Mouse (Mus musculus): ENCODE measurements around the gene Sult4a1. TPM values are rescaled to one million over a fixed set of nuclear protein-coding genes. Genes with fewer than 3 reads are reported as not detected.
A peak's percentile ranks its signal among the peaks of the same experiment; 100 is the strongest.

Gene Sult4a1
- total RNA-seq, 2 experiments from 2014 or later = 423 to 434 TPM

GRCm38 (mm10) chr15:84058841-84059240, 46.7 kb downstream of the Sult4a1 start:
- DNase-seq (ENCODE audit: low spot score in 2 of 2) = peak in 1 of 2 experiments; percentile 55
- intact Hi-C loops (cut with DNase I) = loop anchor here (10.0 kb wide), 1 partner anchor 424 kb away; no protein-coding TSS in a partner anchor

GRCm38 (mm10) chr15:84056083-84056482, 49.5 kb downstream of the Sult4a1 start:
- intact Hi-C loops (cut with DNase I) = loop anchor here (10.0 kb wide), 1 partner anchor 421 kb away; no protein-coding TSS in a partner anchor
- DNase-seq (ENCODE audit: low spot score in 2 of 2) = no peak

GRCm38 (mm10) chr15:84053859-84054258, 51.7 kb downstream of the Sult4a1 start:
- intact Hi-C loops (cut with DNase I) = loop anchor here (1.0 to 10.0 kb wide), 5 partner anchors 65 to 419 kb away; no protein-coding TSS in a partner anchor
- DNase-seq (ENCODE audit: low spot score in 2 of 2) = peak; percentile 82 to 94

- DNase-seq (ENCODE audit: low spot score in 2 of 2) = no peak
- intact Hi-C loops (cut with DNase I) = loop anchor here (2.0 to 10.0 kb wide), 3 partner anchors 64 to 418 kb away; no protein-coding TSS in a partner anchor
Observed at GRCm38 (mm10) chr15:84053240-84053639, 52.3 kb downstream of the Sult4a1 start.

GRCm38 (mm10) chr15:84052390-84052789, 53.2 kb downstream of the Sult4a1 start:
- intact Hi-C loops (cut with DNase I) = loop anchor here (2.0 to 10.0 kb wide), 3 partner anchors 64 to 418 kb away; no protein-coding TSS in a partner anchor
- peak in 1 of 2 experiments; percentile 81 for DNase-seq (ENCODE audit: low spot score in 2 of 2)

GRCm38 (mm10) chr15:84049570-84049969, 56.0 kb downstream of the Sult4a1 start:
- intact Hi-C loops (cut with DNase I) = no loop called here
- no peak for DNase-seq (ENCODE audit: low spot score in 2 of 2)

GRCm38 (mm10) chr15:84045562-84045961, 60.0 kb downstream of the Sult4a1 start:
- DNase-seq (ENCODE audit: low spot score in 2 of 2) = no peak
- intact Hi-C loops (cut with DNase I) = no loop called here

GRCm38 (mm10) chr15:84037067-84037466, 68.5 kb downstream of the Sult4a1 start:
- DNase-seq (ENCODE audit: low spot score in 2 of 2) = no peak
- intact Hi-C loops (cut with DNase I) = no loop called here

Other genes starting within 250 kb of the Sult4a1 start
- gene Efcab6, start 40.4 kb downstream of the Sult4a1 start, total RNA-seq (2021) = 10 to 100 TPM; 16.4 to 17.2 TPM
- not detected for gene Pnpla5, start 17.4 kb upstream of the Sult4a1 start, total RNA-seq (2021)
- gene Pnpla3, start 62.1 kb upstream of the Sult4a1 start, total RNA-seq (2021) = 10 to 100 TPM; 10.1 to 10.3 TPM
- 100 to 1,000 TPM; 100 to 102 TPM for gene Samm50, start 86.5 kb upstream of the Sult4a1 start, total RNA-seq (2021)
- gene Parvb, start 126.3 kb upstream of the Sult4a1 start, total RNA-seq (2021) = 10 to 100 TPM; 25.1 to 27.3 TPM
- gene Parvg, start 218.3 kb upstream of the Sult4a1 start, total RNA-seq (2021) = 1 to 10 TPM; 4.6 to 6.3 TPM

Measured in left cerebral cortex, postnatal 25 days (tissue).